Mouse (Mus musculus) hindbrain, embryonic 11.5 days (tissue): Measurements from ENCODE around the gene Lexm. TPM values are rescaled to one million over a fixed set of nuclear protein-coding genes. Genes with fewer than 3 reads are reported as not detected.

ENCODE experiments used
- ATAC-seq: fragments of 200-750 bp; cut with Nextera tagmentation; 2 replicates; pipeline ENCODE4 v1.8.0; 2017; ENCODE audit warnings: mild to moderate bottlenecking, moderate TSS enrichment, moderate library complexity; ENCODE audit not compliant: low FRiP score
- DNase-seq: peaks from one replicate; pipeline ENCODE4 v3.0.0-alpha.2; 2015; ENCODE audit warnings: low spot score
- H3K27ac ChIP-seq: fragments of 300-500 bp; sonication (generic); 2 replicates; pipeline ENCODE4 v1.5.1; 2014; ENCODE audit warnings: mild to moderate bottlenecking, low read depth, low read length
- H3K27me3 ChIP-seq: fragments of 300-500 bp; sonication (generic); 2 replicates; pipeline ENCODE4 v1.6.1; 2014; ENCODE audit warnings: mild to moderate bottlenecking, low read length, moderate library complexity, mixed read lengths; ENCODE audit not compliant: control insufficient read depth, insufficient read depth
- H3K36me3 ChIP-seq: fragments of 300-500 bp; sonication (generic); 2 replicates; pipeline ENCODE4 v1.6.1; 2014; ENCODE audit warnings: mild to moderate bottlenecking, low read length, moderate library complexity, mixed read lengths; ENCODE audit not compliant: control insufficient read depth, insufficient read depth
- H3K4me1 ChIP-seq: fragments of 300-500 bp; sonication (generic); replicated peaks from 2 replicates; pipeline ENCODE4 v1.6.1; 2014; ENCODE audit warnings: low read length, mixed read lengths; ENCODE audit not compliant: control insufficient read depth, insufficient read depth
- H3K4me2 ChIP-seq: fragments of 300-500 bp; sonication (generic); replicated peaks from 2 replicates; pipeline ENCODE4 v1.6.1; 2014; ENCODE audit warnings: mild to moderate bottlenecking, low read depth, low read length
- H3K4me3 ChIP-seq: fragments of 300-500 bp; sonication (generic); 2 replicates; pipeline ENCODE4 v1.5.1; 2014; ENCODE audit warnings: low read depth, low read length
- H3K9ac ChIP-seq: fragments of 300-500 bp; sonication (generic); 2 replicates; pipeline ENCODE4 v1.6.1; 2014; ENCODE audit warnings: low read depth, low read length
- H3K9me3 ChIP-seq: fragments of 300-500 bp; sonication (generic); 2 replicates; pipeline ENCODE4 v1.6.1; 2016; ENCODE audit warnings: low read length; ENCODE audit not compliant: control insufficient read depth
- WGBS: fragments of 180-500 bp; shearing (Covaris S2); extraction: QIAGEN DNeasy Blood & Tissue Kit; methylation state at CpG from one replicate; pipeline ENCODE4 v1.1.7; 2014; 5-methylcytosine and 5-hydroxymethylcytosine counted together
- polyA plus RNA-seq: library from polyadenylated mRNA; unstranded; fragments of >200 nt; fragmentation: Nextera tagmentation; extraction: Ambion mirVana; gene quantifications from 2 replicates; pipeline ENCODE4 v1.2.1, GENCODE M21; 2014

Lexm gene
- polyA plus RNA-seq = 0.17 and 0.19 TPM in 2 replicates

- ATAC-seq (no peak), DNase-seq (peak; percentile 31)
- H3K27ac ChIP-seq = no peak within 1 kb of the TSS
- no peaks in the 10 kb centered on the region for H3K36me3 ChIP-seq
- H3K9ac ChIP-seq = no peak within 1 kb of the TSS
- peak within 1 kb of the TSS; percentile 37 for H3K4me2 ChIP-seq
- H3K4me3 ChIP-seq = no peak within 1 kb of the TSS; the same call in 1 of the 2 replicates
- peaks cover 2% of the 10 kb centered on the region; the same call in 1 of the 2 replicates for H3K4me1 ChIP-seq
- 1% methylated on average over 18 of the region's 19 CpGs for WGBS
- no peaks in the 10 kb centered on the region for H3K9me3 ChIP-seq
- H3K27me3 ChIP-seq = peaks cover 9% of the 10 kb centered on the region
Observed at GRCm38 (mm10) chr4:106617056-106617455, at the start of gene Lexm. TSS of gene Lexm (minus strand) at chr4:106617241.

GRCm38 (mm10) chr4:106666546-106666945 is 49.5 kb upstream of the Lexm start:
- WGBS = 94% methylated on average over 2 of the region's 2 CpGs
- H3K4me3 ChIP-seq = no peak overlapping the region
- no peaks in the 10 kb centered on the region for H3K4me1 ChIP-seq
- ATAC-seq (no peak), DNase-seq (no peak)
- H3K27me3 ChIP-seq = no peaks in the 10 kb centered on the region
- H3K27ac ChIP-seq = no peak overlapping the region
- H3K36me3 ChIP-seq = peaks cover 22% of the 10 kb centered on the region
- no peaks in the 10 kb centered on the region for H3K9me3 ChIP-seq
- no peak overlapping the region for H3K9ac ChIP-seq
- H3K4me2 ChIP-seq = no peak overlapping the region

GRCm38 (mm10) chr4:106665673-106666072 is 48.6 kb upstream of the Lexm start:
- no peak overlapping the region for H3K4me3 ChIP-seq
- H3K27me3 ChIP-seq = no peaks in the 10 kb centered on the region
- H3K9ac ChIP-seq = no peak overlapping the region
- H3K27ac ChIP-seq = no peak overlapping the region
- no peak overlapping the region for H3K4me2 ChIP-seq
- no peaks in the 10 kb centered on the region for H3K9me3 ChIP-seq
- H3K36me3 ChIP-seq = peaks cover 20% of the 10 kb centered on the region
- no peak for ATAC-seq
- WGBS = 91% methylated on average over 10 of the region's 10 CpGs
- H3K4me1 ChIP-seq = no peaks in the 10 kb centered on the region
- no peak for DNase-seq

- Histone ChIP-seq H3K9me3 (no peaks in the 10 kb centered on the region), H3K36me3 (peaks cover 18% of the 10 kb centered on the region), H3K4me3 (no peak overlapping the region), H3K4me2 (no peak overlapping the region), H3K27ac (no peak overlapping the region), H3K4me1 (no peaks in the 10 kb centered on the region), H3K9ac (no peak overlapping the region), H3K27me3 (no peaks in the 10 kb centered on the region)
- ATAC-seq (no peak), DNase-seq (no peak)
- WGBS = 90% methylated on average over 2 of the region's 2 CpGs
Observed at GRCm38 (mm10) chr4:106665269-106665668, 48.2 kb upstream of the Lexm start.

- no peak for DNase-seq
- no peak overlapping the region for H3K27ac ChIP-seq
- H3K27me3 ChIP-seq = no peaks in the 10 kb centered on the region
- H3K4me2 ChIP-seq = no peak overlapping the region
- 92% methylated on average over 6 of the region's 6 CpGs for WGBS
- no peak overlapping the region for H3K4me3 ChIP-seq
- no peaks in the 10 kb centered on the region for H3K4me1 ChIP-seq
- H3K9ac ChIP-seq = no peak overlapping the region
- ATAC-seq = no peak
- H3K9me3 ChIP-seq = no peaks in the 10 kb centered on the region
- peaks cover 21% of the 10 kb centered on the region for H3K36me3 ChIP-seq
Observed at GRCm38 (mm10) chr4:106664697-106665096, 47.7 kb upstream of the Lexm start.

- no peak overlapping the region for H3K27ac ChIP-seq
- DNase-seq = no peak
- no peak for ATAC-seq
- no peaks in the 10 kb centered on the region for H3K9me3 ChIP-seq
- peaks cover 19% of the 10 kb centered on the region; the same call in 1 of the 2 replicates for H3K36me3 ChIP-seq
- no peak overlapping the region for H3K9ac ChIP-seq
- no peaks in the 10 kb centered on the region for H3K27me3 ChIP-seq
- no peaks in the 10 kb centered on the region for H3K4me1 ChIP-seq
- no peak overlapping the region for H3K4me3 ChIP-seq
- 90% methylated on average over 5 of the region's 5 CpGs for WGBS
- H3K4me2 ChIP-seq = no peak overlapping the region
Observed at GRCm38 (mm10) chr4:106663956-106664470, 47.0 kb upstream of the Lexm start.

GRCm38 (mm10) chr4:106655681-106656080 is 38.6 kb upstream of the Lexm start:
- Histone ChIP-seq H3K4me2 (no peak overlapping the region), H3K4me1 (peaks cover 4% of the 10 kb centered on the region; the same call in 1 of the 2 replicates), H3K27me3 (no peaks in the 10 kb centered on the region), H3K4me3 (no peak overlapping the region), H3K36me3 (0 out of 2 replicates have a peak, but pooled peaks cover 7% of the 10 kb centered on the region), H3K9ac (no peak overlapping the region), H3K27ac (no peak overlapping the region), H3K9me3 (no peaks in the 10 kb centered on the region)
- ATAC-seq = no peak
- no peak for DNase-seq
- WGBS = 94% methylated on average over 10 of the region's 10 CpGs

- peaks cover 4% of the 10 kb centered on the region; the same call in 1 of the 2 replicates for H3K4me1 ChIP-seq
- H3K36me3 ChIP-seq = 0 out of 2 replicates have a peak, but pooled peaks cover 3% of the 10 kb centered on the region
- H3K9ac ChIP-seq = no peak overlapping the region
- 95% methylated on average over 15 of the region's 15 CpGs for WGBS
- no peak for DNase-seq
- no peak for ATAC-seq
- H3K27me3 ChIP-seq = no peaks in the 10 kb centered on the region
- H3K4me2 ChIP-seq = no peak overlapping the region
- H3K4me3 ChIP-seq = no peak overlapping the region
- H3K9me3 ChIP-seq = no peaks in the 10 kb centered on the region
- H3K27ac ChIP-seq = no peak overlapping the region
Observed at GRCm38 (mm10) chr4:106653051-106653450, 36.0 kb upstream of the Lexm start.

GRCm38 (mm10) chr4:106652546-106652945 is 35.5 kb upstream of the Lexm start:
- no peak for DNase-seq
- H3K9ac ChIP-seq = no peak overlapping the region
- H3K36me3 ChIP-seq = 0 out of 2 replicates have a peak, but pooled peaks cover 3% of the 10 kb centered on the region
- WGBS = 90% methylated on average over 3 of the region's 3 CpGs
- H3K27ac ChIP-seq = no peak overlapping the region
- no peak overlapping the region for H3K4me3 ChIP-seq
- peaks cover 4% of the 10 kb centered on the region; the same call in 1 of the 2 replicates for H3K4me1 ChIP-seq
- no peak overlapping the region for H3K4me2 ChIP-seq
- ATAC-seq = no peak
- H3K9me3 ChIP-seq = no peaks in the 10 kb centered on the region
- H3K27me3 ChIP-seq = no peaks in the 10 kb centered on the region
